Mouse (Mus musculus) CH12.LX (cell line): Measurements from ENCODE around the gene Sipa1. TPM values are rescaled to one million over a fixed set of nuclear protein-coding genes. Genes with fewer than 3 reads are reported as not detected.

Experiments
- DNase-seq: peaks from one replicate; pipeline ENCODE4 v3.0.0-alpha.2; 2013; ENCODE audit errors: extremely low read depth
- H3K27ac ChIP-seq: 2 replicates; pipeline ENCODE4 v1.5.1; 2012; ENCODE audit warnings: low read depth, mild to moderate bottlenecking, control low read depth, moderate library complexity; ENCODE audit not compliant: insufficient read depth
- H3K27me3 ChIP-seq: replicated peaks from 2 replicates; pipeline ENCODE3; 2012; ENCODE audit warnings: inconsistent platforms
- H3K36me3 ChIP-seq, 2 experiments: replicated peaks in 1 of 2; 2 replicates each; pipeline versions ENCODE3 to v1.6.1; 2012; ENCODE audit warnings: inconsistent platforms in 1 of 2, low read length in 1 of 2, mild to moderate bottlenecking in 1 of 2, mixed read lengths in 1 of 2, moderate library complexity in 1 of 2; ENCODE audit not compliant: control insufficient read depth in 1 of 2, insufficient read depth in 1 of 2
- H3K4me1 ChIP-seq, 2 experiments: 2 replicates each; pipeline ENCODE4 v1.6.1; 2012; ENCODE audit warnings: inconsistent platforms in 1 of 2, moderate library complexity in 1 of 2; ENCODE audit not compliant: insufficient read depth in 2 of 2, control insufficient read depth in 1 of 2
- H3K4me2 ChIP-seq: 2 replicates; pipeline ENCODE4 v1.6.1; 2012; ENCODE audit warnings: low read depth, mild to moderate bottlenecking, control low read depth; ENCODE audit not compliant: poor library complexity, insufficient read depth, severe bottlenecking
- H3K4me3 ChIP-seq, 3 experiments: fragments of 150-350 bp in 1 of 3; sonication (generic) in 1 of 3; replicated peaks in 1 of 3; 2 replicates each; pipeline versions ENCODE3 to v1.5.1; 2011 to 2012; ENCODE audit warnings: low read depth in 2 of 3, low read length in 2 of 3, mild to moderate bottlenecking in 2 of 3, moderate library complexity in 2 of 3, control low read depth in 1 of 3, improper control_type of control experiment in 1 of 3, inconsistent platforms in 1 of 3, mixed read lengths in 1 of 3; ENCODE audit not compliant: poor library complexity in 1 of 3
- H3K79me2 ChIP-seq: replicated peaks from 2 replicates; pipeline ENCODE4 v1.6.1; 2012; ENCODE audit warnings: mild to moderate bottlenecking, moderate library complexity; ENCODE audit not compliant: control insufficient read depth, poor library complexity, insufficient read depth, severe bottlenecking; ENCODE audit errors: extremely low read depth
- H3K9ac ChIP-seq: 2 replicates; pipeline ENCODE4 v1.6.1; 2012; ENCODE audit warnings: low read depth, mild to moderate bottlenecking, control low read depth, moderate library complexity; ENCODE audit not compliant: insufficient read depth
- H3K9me3 ChIP-seq: replicated peaks from 2 replicates; pipeline ENCODE3; 2012; ENCODE audit warnings: low read length, inconsistent platforms, mixed read lengths
- BHLHE40 ChIP-seq: IDR thresholded peaks from 2 replicates; pipeline ENCODE4 v1.6.1; 2011; ENCODE audit warnings: mild to moderate bottlenecking, low read depth, low read length, improper control_type of control experiment
- CHD2 ChIP-seq: IDR thresholded peaks from 2 replicates; pipeline ENCODE4 v1.6.1; 2011; ENCODE audit warnings: low read length, improper control_type of control experiment
- CTCF ChIP-seq, 2 experiments: IDR thresholded peaks in 1 of 2; conservative IDR thresholded peaks in 1 of 2; 2 replicates each; pipeline ENCODE4 v1.5.1; 2011 to 2012; ENCODE audit warnings: low read depth in 2 of 2, low read length in 2 of 2, improper control_type of control experiment in 1 of 2, inconsistent platforms in 1 of 2, mild to moderate bottlenecking in 1 of 2, moderate library complexity in 1 of 2
- ELF1 ChIP-seq: IDR thresholded peaks from 2 replicates; pipeline ENCODE4 v1.6.1; 2014; ENCODE audit warnings: low read depth, mild to moderate bottlenecking, inconsistent platforms, low read length, improper control_type of control experiment
- EP300 ChIP-seq: IDR thresholded peaks from 2 replicates; pipeline ENCODE4 v1.6.1; 2011; ENCODE audit warnings: low read length, improper control_type of control experiment
- GABPA ChIP-seq: IDR thresholded peaks from 2 replicates; pipeline ENCODE4 v1.6.1; 2012; ENCODE audit warnings: low read depth, low read length, improper control_type of control experiment, inconsistent platforms; ENCODE audit not compliant: insufficient replicate concordance
- IRF4 ChIP-seq: IDR thresholded peaks from 2 replicates; pipeline ENCODE4 v1.6.1; 2014; ENCODE audit warnings: low read depth, mild to moderate bottlenecking, inconsistent platforms, low read length, improper control_type of control experiment
- JUN ChIP-seq: IDR thresholded peaks from 2 replicates; pipeline ENCODE4 v1.6.1; 2011; ENCODE audit warnings: low read depth, mild to moderate bottlenecking, low read length, improper control_type of control experiment, moderate library complexity; ENCODE audit not compliant: insufficient read depth
- JUND ChIP-seq: conservative IDR thresholded peaks from 2 replicates; pipeline ENCODE4 v1.6.1; 2011; ENCODE audit warnings: low read depth, low read length, improper control_type of control experiment
- MAX ChIP-seq: IDR thresholded peaks from 2 replicates; pipeline ENCODE4 v1.6.1; 2011; ENCODE audit warnings: low read length, improper control_type of control experiment
- MAZ ChIP-seq: IDR thresholded peaks from 2 replicates; pipeline ENCODE4 v1.6.1; 2012; ENCODE audit warnings: low read depth, mild to moderate bottlenecking, inconsistent platforms, low read length, improper control_type of control experiment, moderate library complexity
- MEF2A ChIP-seq: IDR thresholded peaks from 2 replicates; pipeline ENCODE4 v1.6.1; 2014; ENCODE audit warnings: low read depth, mild to moderate bottlenecking, inconsistent platforms, low read length, improper control_type of control experiment, borderline replicate concordance
- MYC ChIP-seq: IDR thresholded peaks from 2 replicates; pipeline ENCODE4 v1.6.1; 2011; ENCODE audit warnings: low read depth, mild to moderate bottlenecking, improper control_type of control experiment, low read length
- NELFE ChIP-seq: IDR thresholded peaks from 2 replicates; pipeline ENCODE4 v1.6.1; 2011; ENCODE audit warnings: low read depth, low read length, improper control_type of control experiment
- NRF1 ChIP-seq: IDR thresholded peaks from 2 replicates; pipeline ENCODE4 v1.6.1; 2014; ENCODE audit warnings: low read depth, mild to moderate bottlenecking, inconsistent platforms, low read length, improper control_type of control experiment, moderate library complexity
- PAX5 ChIP-seq: IDR thresholded peaks from 2 replicates; pipeline ENCODE4 v1.6.1; 2012; ENCODE audit warnings: low read length, inconsistent platforms, mixed read lengths
- POLR2AphosphoS2 ChIP-seq: IDR thresholded peaks from 2 replicates; pipeline ENCODE4 v1.6.1; 2011; ENCODE audit warnings: low read depth, low read length, improper control_type of control experiment
- SIN3A ChIP-seq: IDR thresholded peaks from 2 replicates; pipeline ENCODE4 v1.6.1; 2012; ENCODE audit warnings: low read length, improper control_type of control experiment, inconsistent platforms
- SMC3 ChIP-seq: IDR thresholded peaks from 2 replicates; pipeline ENCODE4 v1.6.1; 2011; ENCODE audit warnings: low read depth, low read length, improper control_type of control experiment
- TBP ChIP-seq: conservative IDR thresholded peaks from 2 replicates; pipeline ENCODE4 v1.6.1; 2011; ENCODE audit warnings: low read depth, low read length, improper control_type of control experiment
- TCF12 ChIP-seq: IDR thresholded peaks from 2 replicates; pipeline ENCODE4 v1.6.1; 2014; ENCODE audit warnings: low read depth, mild to moderate bottlenecking, inconsistent platforms, low read length, improper control_type of control experiment
- UBTF ChIP-seq: IDR thresholded peaks from 2 replicates; pipeline ENCODE4 v1.6.1; 2012; ENCODE audit warnings: low read depth, mild to moderate bottlenecking, inconsistent platforms, low read length, improper control_type of control experiment, moderate library complexity
- USF1 ChIP-seq: IDR thresholded peaks from 2 replicates; pipeline ENCODE4 v1.6.1; 2014; ENCODE audit warnings: low read depth, mild to moderate bottlenecking, inconsistent platforms, low read length, improper control_type of control experiment
- USF2 ChIP-seq: conservative IDR thresholded peaks from 2 replicates; pipeline ENCODE4 v1.6.1; 2011; ENCODE audit warnings: low read depth, low read length, improper control_type of control experiment
- ZC3H11A ChIP-seq: IDR thresholded peaks from 2 replicates; pipeline ENCODE4 v1.6.1; 2012; ENCODE audit warnings: low read depth, mild to moderate bottlenecking, inconsistent platforms, low read length, improper control_type of control experiment
- ZKSCAN1 ChIP-seq: IDR thresholded peaks from 2 replicates; pipeline ENCODE4 v1.6.1; 2012; ENCODE audit warnings: low read depth, inconsistent platforms, low read length, improper control_type of control experiment, borderline replicate concordance
- ZMIZ1 ChIP-seq: IDR thresholded peaks from 2 replicates; pipeline ENCODE4 v1.6.1; 2012; ENCODE audit warnings: low read depth, mild to moderate bottlenecking, inconsistent platforms, low read length, improper control_type of control experiment
- ZNF384 ChIP-seq: IDR thresholded peaks from 2 replicates; pipeline ENCODE4 v1.6.1; 2012; ENCODE audit warnings: low read depth, low read length, improper control_type of control experiment, inconsistent platforms
- dilution Hi-C: fragments of 300-500 bp; cut with MboI; formaldehyde crosslinking; loops from 2 replicates; pipeline ENCODE4 v1.14.3; 2020; ENCODE audit warnings: low sequenced_read_pairs; ENCODE audit not compliant: extremely low pct_unique_long_range_greater_than_20kb, extremely low pct_ligation_motif_present
- in situ Hi-C: fragments of 300-500 bp; cut with MboI; formaldehyde crosslinking; loops from 3 replicates; pipeline ENCODE4 v1.14.3; 2019; ENCODE audit warnings: low sequenced_read_pairs, low pct_ligation_motif_present, low pct_unique_long_range_greater_than_20kb, mixed read lengths
- polyA plus RNA-seq: library from polyadenylated mRNA; unstranded; fragments of >175 nt; gene quantifications from 2 replicates; pipeline ENCODE4 v1.2.1, GENCODE M21; 2012; ENCODE audit warnings: low read depth; ENCODE audit not compliant: insufficient read length
- total RNA-seq, 2 experiments: library from RNA; depleted of rRNA; stranded (reverse); fragments of 300-350 nt in 1 of 2; fragments of >200 nt in 1 of 2; gene quantifications; 2 replicates each; pipeline ENCODE4 v1.2.3; 2012 to 2014

Gene Sipa1
- total and polyA plus RNA-seq, 3 experiments, result 17.6 to 54.6 (median 51.1) TPM

- H3K4me2 ChIP-seq, result peak overlapping the region; percentile 75
- peaks cover 28 to 40% of the 10 kb centered on the region in 2 experiments for H3K4me1 ChIP-seq
- dilution Hi-C loops, result no loop called here
- no peak for TF ChIP-seq POLR2AphosphoS2
- no peak for TF ChIP-seq ZMIZ1
- TF ChIP-seq EP300, result no peak
- no peak for TF ChIP-seq ZC3H11A
- no peak for TF ChIP-seq CTCF (conservative IDR thresholded peaks at IDR 0.05 in 1 of 2, IDR thresholded peaks at IDR 0.05 in 1 of 2; ENCODE audit: low read depth in 2 of 2, low read length in 2 of 2)
- no peak for TF ChIP-seq ZKSCAN1
- TF ChIP-seq JUN, result no peak
- TF ChIP-seq CHD2, result no peak
- no peak for TF ChIP-seq NRF1
- no peak for TF ChIP-seq GABPA
- TF ChIP-seq ELF1, result no peak
- no peak for TF ChIP-seq MAX
- no peak for TF ChIP-seq MAZ
- no peak for TF ChIP-seq USF2
- TF ChIP-seq JUND, result no peak
- TF ChIP-seq BHLHE40, result no peak
- TF ChIP-seq TBP, result no peak
- DNase-seq, result no peak
- H3K79me2 ChIP-seq, result peaks cover 35% of the 10 kb centered on the region
- no peak overlapping the region for H3K27ac ChIP-seq
- no peaks in the 10 kb centered on the region for H3K27me3 ChIP-seq
- H3K9me3 ChIP-seq, result no peaks in the 10 kb centered on the region
- peak overlapping the region; percentile 51 to 95 (median 83) for H3K4me3 ChIP-seq
- in situ Hi-C loops, result no loop called here
- peaks cover 36 to 66% of the 10 kb centered on the region in 2 experiments for H3K36me3 ChIP-seq
- peak overlapping the region; percentile 62 for H3K9ac ChIP-seq
These were observed 26.8 kb upstream of the Sipa1 start for GRCm38 (mm10) chr19:5690343-5690735.

GRCm38 (mm10) chr19:5689565-5690342 is 26.2 kb upstream of the Sipa1 start:
- H3K9me3 ChIP-seq, result no peaks in the 10 kb centered on the region
- in situ Hi-C loops (no loop called here), dilution Hi-C loops (no loop called here)
- H3K27me3 ChIP-seq, result no peaks in the 10 kb centered on the region
- peak overlapping the region; percentile 75 for H3K4me2 ChIP-seq
- peaks cover 35% of the 10 kb centered on the region for H3K79me2 ChIP-seq
- peak overlapping the region; percentile 81 to 95 (median 83) for H3K4me3 ChIP-seq
- H3K27ac ChIP-seq, result peak overlapping the region; percentile 79
- peak; percentile 89 for DNase-seq
- H3K36me3 ChIP-seq, result peaks cover 36 to 66% of the 10 kb centered on the region in 2 experiments
- H3K4me1 ChIP-seq, result peaks cover 25 to 40% of the 10 kb centered on the region in 2 experiments
- H3K9ac ChIP-seq, result peak overlapping the region; percentile 62
- TF ChIP-seq SIN3A, result peak; percentile 31
- no peak for TF ChIP-seq JUN
- no peak for TF ChIP-seq MYC
- peak; percentile 82 for TF ChIP-seq ELF1
- no peak for TF ChIP-seq ZKSCAN1
- TF ChIP-seq POLR2AphosphoS2, result no peak
- TF ChIP-seq CHD2, result peak; percentile 71; the same call in 1 of the 2 replicates
- TF ChIP-seq PAX5, result no peak
- TF ChIP-seq GABPA, result no peak
- TF ChIP-seq SMC3, result no peak
- peak; percentile 57; the same call in 1 of the 2 replicates for TF ChIP-seq NELFE
- no peak for TF ChIP-seq JUND
- TF ChIP-seq TCF12, result peak; percentile 68; the same call in 1 of the 2 replicates
- 0 out of 2 replicates have a peak, but pooled peaks have one; percentile 39 for TF ChIP-seq TBP
- TF ChIP-seq MAZ, result peak; percentile 97
- TF ChIP-seq USF1, result no peak
- peak; percentile 48; the same call in 1 of the 2 replicates for TF ChIP-seq MEF2A
- peak; percentile 73 for TF ChIP-seq IRF4
- TF ChIP-seq ZNF384, result no peak
- peak; percentile 12; the same call in 1 of the 2 replicates for TF ChIP-seq ZMIZ1
- peak; percentile 91 for TF ChIP-seq BHLHE40
- no peak for TF ChIP-seq CTCF (conservative IDR thresholded peaks at IDR 0.05 in 1 of 2, IDR thresholded peaks at IDR 0.05 in 1 of 2; ENCODE audit: low read depth in 2 of 2, low read length in 2 of 2)
- no peak for TF ChIP-seq EP300
- no peak for TF ChIP-seq UBTF
- TF ChIP-seq USF2, result no peak
